Mouse (Mus musculus): ENCODE data around the gene Lrrc55.

The Lrrc55 gene

GRCm38 (mm10) chr2:85132204-85132603, 64.8 kb downstream of the Lrrc55 start:
- no peak for DNase-seq (ENCODE audit: low spot score in 2 of 2)

DNA sequence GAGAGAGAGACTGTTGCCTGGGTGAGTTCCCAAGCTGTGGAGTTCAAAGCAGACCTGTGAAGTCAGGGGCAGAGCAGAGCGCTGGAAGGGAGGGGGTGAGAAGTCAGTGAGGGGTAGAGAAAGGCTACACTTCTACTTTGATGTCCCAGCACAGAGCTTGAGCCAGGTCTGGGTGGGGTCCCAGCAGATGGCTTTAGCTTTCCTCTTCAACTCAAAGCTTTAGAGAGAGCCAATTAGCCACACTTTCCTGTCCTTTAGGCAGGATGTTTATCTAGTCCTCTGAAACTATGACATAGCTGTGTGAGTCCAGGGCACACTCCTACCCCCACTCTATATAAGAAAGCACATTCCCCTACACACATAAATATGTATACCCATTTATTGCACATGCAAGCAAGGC, 65.3 kb downstream of the Lrrc55 start:
- no peak for DNase-seq (ENCODE audit: low spot score in 2 of 2)

DNA sequence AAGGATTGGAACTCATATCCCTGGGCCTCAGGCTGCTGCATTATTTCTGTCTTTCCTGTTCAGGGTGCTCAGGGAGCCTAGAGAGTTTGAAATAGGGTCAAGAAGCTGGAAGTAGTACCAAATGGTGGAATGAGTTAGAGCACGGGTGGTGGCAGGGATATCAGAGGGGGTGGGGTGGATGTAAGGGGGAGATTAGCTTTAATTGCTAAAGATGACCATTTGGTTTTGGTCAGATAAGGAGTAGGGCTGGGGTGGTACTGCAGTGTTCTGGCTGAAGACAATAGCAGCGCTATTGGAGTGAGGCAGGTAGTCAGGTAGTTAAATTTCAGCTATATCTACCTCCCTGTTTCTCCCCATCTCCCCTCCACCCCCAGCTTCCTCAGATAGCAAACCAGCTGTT, 65.8 kb downstream of the Lrrc55 start:
- no peak for DNase-seq (ENCODE audit: low spot score in 2 of 2)

DNA sequence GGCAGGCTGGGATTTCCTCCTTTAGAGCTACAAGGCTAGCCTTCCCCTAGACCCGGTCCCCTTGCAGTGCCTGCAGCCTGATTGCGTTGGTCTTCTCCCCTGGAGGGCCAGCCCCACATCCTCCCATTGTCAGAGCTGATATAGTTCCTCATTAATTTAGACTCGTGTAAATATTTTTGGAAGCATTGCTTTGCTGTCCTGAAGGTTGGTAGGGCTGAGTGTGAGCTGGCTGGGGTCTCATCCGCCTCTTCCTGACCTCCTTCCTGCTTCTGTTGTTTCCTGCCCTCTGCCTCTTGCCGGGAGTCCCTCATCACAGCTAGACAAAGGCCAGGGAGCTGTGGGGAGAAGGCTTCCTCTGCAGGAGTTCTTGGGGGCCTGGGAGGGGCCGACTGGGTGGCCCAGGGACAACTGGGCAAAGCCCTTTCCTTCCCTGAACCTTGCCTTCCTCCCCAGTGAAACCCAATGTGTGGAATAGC, 67.5 kb downstream of the Lrrc55 start:
- DNase-seq (ENCODE audit: low spot score in 2 of 2), result no peak

DNA sequence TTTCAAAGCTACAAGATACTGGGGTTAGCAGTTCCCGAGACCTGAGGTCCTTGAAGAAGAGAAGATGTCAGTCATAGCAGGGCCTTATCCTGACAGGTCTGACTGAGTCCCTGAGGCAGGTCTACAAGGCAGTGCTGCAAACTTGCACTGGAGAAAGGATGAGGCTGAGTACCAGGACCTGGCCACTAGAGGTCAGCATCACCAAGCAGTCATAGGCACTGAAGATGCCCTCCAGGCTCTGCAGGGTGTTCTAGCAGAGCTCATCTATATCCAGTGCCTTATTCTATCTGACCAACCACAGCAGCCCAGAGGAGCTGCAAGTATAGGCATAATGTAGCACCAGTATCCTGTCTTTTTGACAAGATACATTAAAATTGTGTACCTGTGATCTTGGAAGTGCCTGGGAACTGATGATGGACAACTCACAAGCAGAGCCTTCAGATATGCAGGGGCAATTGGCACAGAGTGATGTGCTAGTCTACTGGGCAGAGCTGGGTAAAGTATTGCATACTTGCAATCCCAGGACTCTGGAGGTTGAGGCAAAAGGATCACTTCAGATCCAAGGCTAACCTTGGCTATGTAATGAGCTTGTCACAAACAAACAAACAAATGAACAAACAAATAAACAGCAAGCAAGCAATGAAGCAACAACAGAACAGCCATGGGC, 73.0 kb downstream of the Lrrc55 start:
- peak; percentile 81 to 89 for DNase-seq (ENCODE audit: low spot score in 2 of 2)

GRCm38 (mm10) chr2:85123187-85123868, 73.7 kb downstream of the Lrrc55 start:
- peak; percentile 28 to 74 for DNase-seq (ENCODE audit: low spot score in 2 of 2)

All from frontal cortex, postnatal 36 days (tissue).